Mouse (Mus musculus) CH12.LX (cell line): ENCODE results near the gene Pld2.
A peak's percentile ranks its signal among the peaks of the same experiment; 100 is the strongest.

Experiments
- CHD2 ChIP-seq: IDR thresholded peaks from 2 replicates; pipeline ENCODE4 v1.6.1; 2011; ENCODE audit warnings: low read length, improper control_type of control experiment
- CTCF ChIP-seq, 2 experiments: IDR thresholded peaks in 1 of 2; conservative IDR thresholded peaks in 1 of 2; 2 replicates each; pipeline ENCODE4 v1.5.1; 2011 to 2012; ENCODE audit warnings: low read depth in 2 of 2, low read length in 2 of 2, improper control_type of control experiment in 1 of 2, inconsistent platforms in 1 of 2, mild to moderate bottlenecking in 1 of 2, moderate library complexity in 1 of 2
- NELFE ChIP-seq: IDR thresholded peaks from 2 replicates; pipeline ENCODE4 v1.6.1; 2011; ENCODE audit warnings: low read depth, low read length, improper control_type of control experiment
- POLR2A ChIP-seq: IDR thresholded peaks from 2 replicates; pipeline ENCODE4 v1.6.1; 2011; ENCODE audit warnings: low read depth, mild to moderate bottlenecking, improper control_type of control experiment, low read length
- ZNF384 ChIP-seq: IDR thresholded peaks from 2 replicates; pipeline ENCODE4 v1.6.1; 2012; ENCODE audit warnings: low read depth, low read length, improper control_type of control experiment, inconsistent platforms

DNA sequence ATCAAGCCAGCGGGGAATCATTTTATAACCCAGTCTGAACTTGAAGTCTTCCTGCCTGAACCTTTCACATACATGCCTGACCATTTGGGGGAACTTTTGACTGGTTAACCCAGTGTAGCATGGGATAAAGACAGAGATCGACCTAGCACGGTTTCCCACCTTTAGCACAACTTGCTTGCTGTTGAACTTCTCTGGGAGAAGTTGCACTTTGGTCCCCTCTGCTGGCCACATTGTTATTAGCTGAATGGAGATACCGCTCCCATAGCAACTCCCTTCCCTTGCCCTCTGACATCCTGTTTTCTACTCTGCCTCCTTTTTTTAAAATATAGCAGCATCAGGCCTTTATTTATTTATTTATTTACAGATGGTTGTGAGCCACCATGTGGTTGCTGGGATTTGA is 33.5 kb upstream of the Pld2 start:
- TF ChIP-seq ZNF384 (peak; percentile 80), CTCF (conservative IDR thresholded peaks at IDR 0.05 in 1 of 2, IDR thresholded peaks at IDR 0.05 in 1 of 2; ENCODE audit: low read depth in 2 of 2, low read length in 2 of 2) (peak; percentile 41 to 98; a peak in 3 of 4 replicates), POLR2A (no peak), NELFE (peak; percentile 54; the same call in 1 of the 2 replicates), CHD2 (no peak)
